Mouse (Mus musculus): ENCODE measurements around the gene Ctnnd2.

DNA sequence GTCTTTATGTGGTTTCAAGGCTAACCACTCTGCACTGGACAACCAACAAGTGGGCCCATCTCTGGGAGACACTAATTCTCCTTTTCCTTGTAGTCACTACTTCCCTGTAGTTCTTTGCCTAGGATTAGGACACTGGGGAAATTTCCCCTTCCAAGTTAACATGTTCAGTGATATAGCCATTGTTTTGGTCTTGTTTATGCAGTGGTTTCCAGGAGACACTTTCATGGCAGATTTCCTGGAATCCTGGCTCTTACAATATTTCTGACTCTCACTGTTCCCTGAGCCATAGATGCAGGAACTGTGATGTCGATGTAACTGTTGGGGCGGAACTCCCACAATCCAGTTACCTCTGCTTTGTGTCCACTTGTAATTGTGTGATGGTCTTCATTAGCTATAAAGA, 814.5 kb downstream of the Ctnnd2 start:
- TF ChIP-seq CTCF (IDR thresholded peaks at IDR 0.05; ENCODE audit: low read depth) (no peak), EP300 (IDR thresholded peaks at IDR 0.05; ENCODE audit: low read depth) (no peak)

Measured in heart, postnatal 0 days (tissue).